Mouse (Mus musculus): ENCODE measurements around the gene Crat. TPM values are rescaled to one million over a fixed set of nuclear protein-coding genes. Genes with fewer than 3 reads are reported as not detected.

Gene Crat
- polyA plus RNA-seq, 1 experiment from 2014 or later: 37.4 TPM

DNA sequence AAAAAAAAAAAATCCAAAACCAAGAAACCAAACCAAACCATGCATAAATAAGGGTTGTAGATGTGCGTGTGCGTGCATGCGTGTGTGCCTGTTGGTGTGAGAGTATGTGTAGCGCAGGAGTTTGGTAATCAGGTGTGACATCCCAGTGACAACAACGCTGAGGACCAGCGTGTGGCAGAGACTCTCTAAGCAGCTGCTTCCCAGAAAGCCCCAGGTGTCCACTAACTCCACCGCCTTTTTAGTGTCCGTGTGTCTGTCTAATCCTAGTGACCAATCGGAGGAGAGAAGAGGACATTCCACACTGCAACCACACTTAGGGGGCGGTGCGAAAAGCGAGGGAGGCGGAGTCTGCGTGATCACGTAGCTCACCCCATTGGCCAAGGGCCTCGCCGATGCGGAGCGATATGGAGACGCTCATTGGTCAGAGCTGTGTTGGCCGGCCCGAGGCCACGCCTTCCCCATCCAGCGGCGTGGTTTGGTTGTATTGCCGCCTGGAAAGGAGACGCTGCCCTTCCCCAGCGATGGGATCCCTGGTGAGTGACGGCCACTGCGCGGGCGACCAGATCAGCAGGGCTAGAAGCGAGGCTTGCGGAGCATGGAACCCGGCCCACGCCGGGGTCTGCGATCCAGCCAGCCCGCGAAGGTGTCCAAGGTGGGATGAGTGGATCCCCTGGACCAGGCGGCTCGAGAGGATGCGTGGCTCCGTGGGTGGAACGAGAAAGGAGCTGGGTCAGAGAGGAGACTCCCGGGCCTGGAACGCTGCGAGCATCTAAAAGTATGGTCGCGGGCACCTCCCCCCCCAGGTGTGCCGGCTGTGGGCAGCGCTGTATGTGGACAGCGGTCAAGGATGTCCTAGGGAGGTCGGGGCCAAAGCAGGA is 51.6 kb downstream of the Crat start, which contains the start of gene Miga2:
Gene Miga2 (plus strand): TSS at position 461 of the 878 bp plus-strand sequence.
- H3K9me3 ChIP-seq (ENCODE audit: low read length): no peaks in the 10 kb centered on the region
- peaks cover 4% of the 10 kb centered on the region; the same call in 1 of the 2 replicates for H3K36me3 ChIP-seq (ENCODE audit: insufficient read depth, low read length)
- peak within 1 kb of the TSS; percentile 76 for H3K4me2 ChIP-seq (replicated peaks; ENCODE audit: low read depth, low read length)
- H3K9ac ChIP-seq (replicated peaks; ENCODE audit: low read depth): peak within 1 kb of the TSS; percentile 61
- peaks cover 11% of the 10 kb centered on the region; the same call in 1 of the 2 replicates for H3K4me1 ChIP-seq (ENCODE audit: insufficient read depth, low read depth, low read length)
- peak within 1 kb of the TSS; percentile 64 for H3K4me3 ChIP-seq (ENCODE audit: low read depth, low read length)
- ATAC-seq: peak; percentile 98
- H3K27ac ChIP-seq (ENCODE audit: low read length): 0 out of 2 replicates have a peak within 1 kb of the TSS, but pooled peaks have one; percentile 2
- under 1% methylated on average over 54 of the region's 54 CpGs for WGBS
- no peaks in the 10 kb centered on the region for H3K27me3 ChIP-seq (replicated peaks; ENCODE audit: insufficient read depth, low read length)
- TF ChIP-seq CTCF (IDR thresholded peaks at IDR 0.05): peak; percentile 8; the same call in 1 of the 2 replicates
- TF ChIP-seq EP300 (IDR thresholded peaks at IDR 0.05): no peak
- peak; percentile 99 for DNase-seq (ENCODE audit: low spot score)

DNA sequence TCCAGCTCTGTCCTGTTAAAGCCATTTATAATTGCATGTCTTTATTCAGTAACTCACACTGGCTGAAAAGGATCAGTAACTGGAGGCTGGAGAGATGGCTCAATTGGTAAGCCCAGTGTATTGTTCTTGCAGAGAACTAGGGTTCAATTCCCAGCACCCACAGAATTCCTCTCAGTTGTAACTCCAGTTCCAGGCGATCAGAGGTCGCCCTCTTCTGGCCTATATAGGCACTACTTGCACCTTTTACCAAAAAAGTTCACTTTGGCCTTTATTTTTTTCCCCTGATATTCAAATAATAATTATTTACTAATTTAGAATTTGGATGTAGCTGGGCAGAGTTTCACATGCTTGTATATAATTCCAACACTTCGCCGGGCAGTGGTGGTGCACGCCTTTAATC is 52.7 kb downstream of the Crat start:
- H3K4me1 ChIP-seq (ENCODE audit: insufficient read depth, low read depth, low read length): peaks cover 17% of the 10 kb centered on the region
- no peaks in the 10 kb centered on the region for H3K27me3 ChIP-seq (replicated peaks; ENCODE audit: insufficient read depth, low read length)
- WGBS: 70% methylated on average over 5 of the region's 5 CpGs
- H3K27ac ChIP-seq (ENCODE audit: low read length): no peak overlapping the region
- DNase-seq (ENCODE audit: low spot score): no peak
- no peak for ATAC-seq
- H3K36me3 ChIP-seq (ENCODE audit: insufficient read depth, low read length): no peaks in the 10 kb centered on the region
- no peak overlapping the region for H3K4me3 ChIP-seq (ENCODE audit: low read depth, low read length)
- TF ChIP-seq CTCF (IDR thresholded peaks at IDR 0.05): peak; percentile 40
- TF ChIP-seq EP300 (IDR thresholded peaks at IDR 0.05): no peak
- H3K4me2 ChIP-seq (replicated peaks; ENCODE audit: low read depth, low read length): no peak overlapping the region
- H3K9ac ChIP-seq (replicated peaks; ENCODE audit: low read depth): no peak overlapping the region
- no peaks in the 10 kb centered on the region for H3K9me3 ChIP-seq (ENCODE audit: low read length)

DNA sequence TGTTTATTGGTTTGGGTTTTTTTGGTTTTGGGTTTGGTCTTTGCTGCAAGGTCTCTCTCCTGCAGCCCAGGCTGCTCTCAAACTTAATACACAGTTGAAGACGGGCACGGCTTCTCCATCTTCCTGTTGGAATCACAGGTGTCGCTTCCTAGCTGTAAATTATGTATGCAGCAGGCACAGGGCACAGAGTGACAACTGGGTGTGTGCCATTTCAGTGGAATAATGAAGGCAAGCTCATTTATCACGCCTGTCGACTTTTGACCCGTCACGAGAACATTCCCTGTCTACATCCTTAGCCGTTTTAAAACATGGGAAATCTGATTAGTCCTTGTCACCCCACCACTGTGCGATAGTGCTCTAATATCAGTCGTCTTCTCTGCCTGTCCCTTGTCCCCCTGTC is 55.0 kb downstream of the Crat start:
- no peak overlapping the region for H3K4me3 ChIP-seq (ENCODE audit: low read depth, low read length)
- no peak for ATAC-seq
- H3K4me1 ChIP-seq (ENCODE audit: insufficient read depth, low read depth, low read length): peaks cover 15% of the 10 kb centered on the region
- 62% methylated on average over 10 of the region's 10 CpGs for WGBS
- H3K4me2 ChIP-seq (replicated peaks; ENCODE audit: low read depth, low read length): no peak overlapping the region
- H3K36me3 ChIP-seq (ENCODE audit: insufficient read depth, low read length): no peaks in the 10 kb centered on the region
- no peak for TF ChIP-seq EP300 (IDR thresholded peaks at IDR 0.05)
- no peak for TF ChIP-seq CTCF (IDR thresholded peaks at IDR 0.05)
- H3K9me3 ChIP-seq (ENCODE audit: low read length): no peaks in the 10 kb centered on the region
- no peaks in the 10 kb centered on the region for H3K27me3 ChIP-seq (replicated peaks; ENCODE audit: insufficient read depth, low read length)
- no peak overlapping the region for H3K9ac ChIP-seq (replicated peaks; ENCODE audit: low read depth)
- no peak overlapping the region for H3K27ac ChIP-seq (ENCODE audit: low read length)
- no peak for DNase-seq (ENCODE audit: low spot score)

DNA sequence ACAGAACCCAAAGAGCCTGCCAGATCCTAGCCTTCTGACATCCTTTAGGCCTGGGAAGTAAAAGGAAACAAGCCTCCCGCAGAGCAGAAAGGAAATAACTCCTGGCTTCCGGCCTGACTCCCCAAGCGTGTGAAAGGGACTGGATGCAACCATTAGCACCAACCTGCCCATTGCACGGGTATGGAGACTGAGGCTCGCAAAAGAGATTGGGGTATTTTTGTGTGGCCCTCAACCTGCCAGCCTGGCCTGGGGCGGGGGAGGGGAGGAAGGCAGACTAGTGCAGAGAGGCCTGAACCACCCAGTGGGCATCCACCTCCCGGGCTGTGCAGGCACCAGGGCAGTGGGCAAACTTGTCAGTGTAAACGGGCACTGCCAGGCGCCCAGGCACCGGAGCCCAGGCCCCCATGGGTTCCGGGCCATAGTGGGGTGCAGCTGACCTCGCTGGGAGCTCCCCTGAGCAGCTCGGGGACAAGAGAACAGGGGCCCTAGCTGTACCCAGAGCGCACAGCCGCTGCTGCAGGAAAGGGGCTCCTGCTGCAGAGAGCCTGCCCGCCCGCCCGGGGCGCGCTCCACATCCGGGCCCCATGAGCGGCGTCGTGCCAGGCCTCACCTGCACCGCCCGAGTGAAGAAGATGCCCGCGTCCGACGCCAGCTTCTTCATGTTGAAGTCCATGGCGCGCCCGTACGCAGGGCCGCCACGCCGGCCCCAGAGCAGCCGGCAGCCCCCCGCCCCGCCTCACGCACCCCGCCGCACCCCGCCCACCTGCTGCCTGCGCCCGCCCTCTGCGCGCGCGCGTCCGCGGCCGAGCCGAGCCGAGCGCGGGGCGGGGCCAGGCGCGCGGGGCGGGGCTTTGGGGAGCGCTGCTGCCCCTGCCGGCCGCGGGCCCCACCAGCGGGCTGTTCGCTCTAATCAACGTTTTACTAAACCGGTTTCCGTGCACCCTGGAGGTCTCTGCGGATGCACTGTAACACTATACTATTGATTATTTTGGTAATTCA is 56.8 kb downstream of the Crat start, which contains the start of gene Sh3glb2:
Gene Sh3glb2 (minus strand): TSS at position 805 of the 999 bp plus-strand sequence.
- Histone ChIP-seq H3K9ac (replicated peaks; ENCODE audit: low read depth) (peak within 1 kb of the TSS; percentile 44), H3K9me3 (ENCODE audit: low read length) (no peaks in the 10 kb centered on the region), H3K27me3 (replicated peaks; ENCODE audit: insufficient read depth, low read length) (no peaks in the 10 kb centered on the region), H3K36me3 (ENCODE audit: insufficient read depth, low read length) (no peaks in the 10 kb centered on the region), H3K27ac (ENCODE audit: low read length) (peak within 1 kb of the TSS; percentile 65; the same call in 1 of the 2 replicates), H3K4me2 (replicated peaks; ENCODE audit: low read depth, low read length) (peak within 1 kb of the TSS; percentile 86), H3K4me3 (ENCODE audit: low read depth, low read length) (peak within 1 kb of the TSS; percentile 62), H3K4me1 (ENCODE audit: insufficient read depth, low read depth, low read length) (peaks cover 6% of the 10 kb centered on the region)
- peak; percentile 72 for ATAC-seq
- DNase-seq (ENCODE audit: low spot score): peak; percentile 92
- 3% methylated on average over 57 of the region's 73 CpGs for WGBS
- TF ChIP-seq CTCF (IDR thresholded peaks at IDR 0.05) (peak; percentile 49), EP300 (IDR thresholded peaks at IDR 0.05) (no peak)

DNA sequence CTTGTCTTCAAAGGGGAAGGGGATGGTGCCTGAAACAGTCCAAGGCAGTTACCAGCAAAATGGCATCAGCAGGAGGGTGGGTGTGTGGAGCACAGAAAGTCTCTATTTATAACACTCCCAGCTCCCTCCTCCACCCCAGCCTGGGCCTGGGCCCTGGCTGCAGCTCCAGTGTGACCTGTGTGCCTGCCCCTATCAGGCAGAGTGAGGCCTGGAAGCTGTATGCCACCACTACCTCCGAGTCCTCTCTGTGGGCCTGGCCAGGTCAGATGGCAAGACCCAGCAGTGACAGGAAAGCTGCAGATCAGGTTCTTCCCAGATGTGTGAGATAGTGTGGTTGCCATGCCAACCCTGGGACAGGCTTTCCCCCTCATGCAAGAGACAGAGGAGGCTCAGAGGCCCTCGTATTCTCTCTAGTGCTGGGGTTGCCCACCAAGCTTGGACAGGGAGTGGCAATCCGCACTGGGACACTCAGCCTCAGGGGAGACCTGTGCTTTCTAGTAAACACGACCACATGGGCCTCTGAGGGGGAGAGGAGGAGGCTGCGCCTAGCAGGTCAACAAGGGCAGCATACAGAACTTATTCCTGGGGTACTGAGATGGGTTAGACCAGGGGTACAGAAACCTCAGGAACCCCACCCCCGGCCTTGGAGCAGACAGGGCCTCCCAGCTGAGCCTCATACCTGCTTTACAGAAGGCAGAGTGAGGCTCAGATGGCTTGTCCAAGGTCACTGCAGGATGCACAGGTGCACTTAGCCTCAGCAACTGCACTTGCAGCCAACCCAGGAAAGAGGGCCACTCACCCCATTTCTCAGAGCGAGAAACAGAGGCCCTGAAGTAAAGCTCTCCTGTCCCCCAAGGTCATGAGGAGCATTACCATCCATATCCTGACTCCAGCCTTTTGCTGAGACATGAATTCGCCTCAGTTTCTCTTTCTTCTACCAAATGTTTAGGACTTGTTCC is 57.8 kb downstream of the Crat start:
- no peaks in the 10 kb centered on the region for H3K27me3 ChIP-seq (replicated peaks; ENCODE audit: insufficient read depth, low read length)
- no peaks in the 10 kb centered on the region; the same call in 1 of the 2 replicates for H3K36me3 ChIP-seq (ENCODE audit: insufficient read depth, low read length)
- peak overlapping the region; percentile 65; the same call in 1 of the 2 replicates for H3K27ac ChIP-seq (ENCODE audit: low read length)
- DNase-seq (ENCODE audit: low spot score) (no peak), ATAC-seq (no peak)
- peak overlapping the region; percentile 86; the same call in 1 of the 2 replicates for H3K4me2 ChIP-seq (replicated peaks; ENCODE audit: low read depth, low read length)
- peak overlapping the region; percentile 44; the same call in 1 of the 2 replicates for H3K9ac ChIP-seq (replicated peaks; ENCODE audit: low read depth)
- no peak for TF ChIP-seq CTCF (IDR thresholded peaks at IDR 0.05)
- no peak for TF ChIP-seq EP300 (IDR thresholded peaks at IDR 0.05)
- H3K9me3 ChIP-seq (ENCODE audit: low read length): no peaks in the 10 kb centered on the region
- 44% methylated on average over 8 of the region's 8 CpGs for WGBS
- peaks cover 6% of the 10 kb centered on the region for H3K4me1 ChIP-seq (ENCODE audit: insufficient read depth, low read depth, low read length)
- peak overlapping the region; percentile 62 for H3K4me3 ChIP-seq (ENCODE audit: low read depth, low read length)
